Mouse (Mus musculus): ENCODE results near the gene Rhobtb3. TPM values are rescaled to one million over a fixed set of nuclear protein-coding genes. Genes with fewer than 3 reads are reported as not detected.
"Not testable (repeated sequence)": the region's sequence is repeated elsewhere in the genome, so short reads cannot be mapped to it uniquely, and the experiment has no call there.

Gene Rhobtb3
- polyA plus RNA-seq, 1 experiment from 2014 or later, result 44.0 TPM

- Histone ChIP-seq H3K4me3 (peak overlapping the region; percentile 87), H3K4me1 (peaks cover 14% of the 10 kb centered on the region), H3K4me2 (peak overlapping the region; percentile 70), H3K36me3 (peaks cover 2% of the 10 kb centered on the region; the same call in 1 of the 2 replicates), H3K27ac (peak overlapping the region; percentile 100), H3K9me3 (no peaks in the 10 kb centered on the region), H3K9ac (peak overlapping the region; percentile 94), H3K27me3 (no peaks in the 10 kb centered on the region)
- WGBS, result under 1% methylated on average over 7 of the region's 7 CpGs
- ATAC-seq (ENCODE audit: insufficient number of reproducible peaks, insufficient read depth, low FRiP score, low TSS enrichment, low read depth), result no peak
Measured at GRCm38 (mm10) chr13:75944044-75944820, 507 bp upstream of the Rhobtb3 start.

GRCm38 (mm10) chr13:75942731-75943130 is 994 bp downstream of the Rhobtb3 start:
- ATAC-seq (ENCODE audit: insufficient number of reproducible peaks, insufficient read depth, low FRiP score, low TSS enrichment, low read depth), result no peak
- no peaks in the 10 kb centered on the region for H3K9me3 ChIP-seq
- H3K4me1 ChIP-seq, result peaks cover 14% of the 10 kb centered on the region
- H3K27ac ChIP-seq, result peak overlapping the region; percentile 100
- H3K27me3 ChIP-seq, result no peaks in the 10 kb centered on the region
- peak overlapping the region; percentile 94 for H3K9ac ChIP-seq
- peak overlapping the region; percentile 70 for H3K4me2 ChIP-seq
- H3K36me3 ChIP-seq, result peaks cover 17% of the 10 kb centered on the region
- H3K4me3 ChIP-seq, result peak overlapping the region; percentile 87
- 0% methylated on average over 6 of the region's 6 CpGs for WGBS

DNA sequence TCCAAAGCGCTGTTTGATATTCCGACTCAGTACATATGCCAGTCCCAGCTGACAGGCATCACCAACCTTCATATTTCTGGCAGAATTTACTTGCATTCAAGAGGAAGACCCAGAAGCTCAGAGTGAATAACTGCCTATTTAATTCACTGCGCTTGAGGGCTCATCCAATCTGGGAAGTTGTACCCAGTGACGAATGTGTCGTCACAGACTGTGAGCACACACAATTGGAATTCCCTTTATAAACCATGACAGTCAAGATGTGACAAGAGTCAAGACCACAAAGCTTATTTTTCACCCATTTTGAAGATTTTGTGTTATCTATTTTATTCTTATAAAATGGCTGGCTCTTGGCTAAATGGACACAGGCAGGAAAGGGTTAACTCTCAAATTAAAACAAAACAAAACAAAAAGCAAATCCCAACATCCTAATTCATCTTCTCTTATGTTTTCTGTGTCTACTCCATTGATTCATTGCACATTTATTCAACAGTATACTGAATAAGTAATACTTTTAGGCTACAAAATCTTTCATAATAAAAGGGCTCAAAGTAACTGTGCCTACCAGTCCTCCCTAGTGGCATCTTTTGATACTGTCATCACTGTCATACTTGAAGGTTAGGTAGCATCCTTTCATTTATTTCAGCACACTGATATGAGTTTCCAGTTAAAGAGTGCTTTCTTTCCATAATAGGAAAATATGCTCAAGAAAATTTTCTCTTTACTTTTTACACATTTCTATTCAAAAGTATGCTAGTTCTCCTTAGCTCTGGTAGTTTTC is 2.0 kb downstream of the Rhobtb3 start:
- Histone ChIP-seq H3K9me3 (no peaks in the 10 kb centered on the region), H3K27ac (no peak overlapping the region), H3K4me3 (peak overlapping the region; percentile 28), H3K4me1 (peaks cover 14% of the 10 kb centered on the region), H3K9ac (no peak overlapping the region), H3K4me2 (peak overlapping the region; percentile 54), H3K27me3 (no peaks in the 10 kb centered on the region), H3K36me3 (peaks cover 21% of the 10 kb centered on the region)
- 79% methylated on average over 5 of the region's 5 CpGs for WGBS
- no peak for ATAC-seq (ENCODE audit: insufficient number of reproducible peaks, insufficient read depth, low FRiP score, low TSS enrichment, low read depth)

DNA sequence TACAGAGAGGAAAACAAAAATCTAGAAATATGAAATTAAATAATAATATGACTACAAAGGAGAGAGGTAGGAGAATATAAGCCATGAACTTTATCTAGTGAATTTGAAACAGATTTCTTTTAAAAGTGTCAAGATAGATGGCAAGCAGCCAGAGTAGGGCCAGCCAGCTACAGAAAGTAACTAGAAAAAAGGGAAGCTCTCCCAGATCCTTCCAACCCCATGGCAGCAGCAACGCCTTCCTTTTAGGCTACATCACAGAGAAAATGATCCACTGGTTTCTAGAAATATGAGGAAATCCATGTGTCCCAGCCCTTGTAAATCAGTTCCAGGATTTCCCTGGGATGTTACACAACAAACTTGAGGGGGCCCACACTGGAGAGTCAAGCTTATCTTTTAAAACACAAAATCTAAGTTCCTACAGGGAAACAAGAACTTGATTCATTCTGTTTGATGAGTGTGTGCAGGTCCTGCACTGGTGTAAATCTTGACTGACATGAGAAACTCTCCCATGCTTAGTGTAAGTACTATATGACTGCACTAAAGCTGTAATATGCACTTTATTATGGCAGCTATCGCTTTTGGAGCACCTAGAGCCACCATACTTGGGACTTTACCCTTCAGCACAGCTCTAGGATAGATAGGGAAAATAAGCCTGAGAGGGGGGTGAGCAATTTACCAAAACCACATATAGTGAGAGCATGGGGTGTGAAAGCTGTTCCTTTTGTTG is 2.8 kb downstream of the Rhobtb3 start:
- 62% methylated on average over 2 of the region's 2 CpGs for WGBS
- H3K36me3 ChIP-seq, result peaks cover 23% of the 10 kb centered on the region
- H3K27me3 ChIP-seq, result no peaks in the 10 kb centered on the region
- ATAC-seq (ENCODE audit: insufficient number of reproducible peaks, insufficient read depth, low FRiP score, low TSS enrichment, low read depth), result no peak
- H3K4me1 ChIP-seq, result peaks cover 14% of the 10 kb centered on the region
- H3K4me2 ChIP-seq, result peak overlapping the region; percentile 54
- H3K4me3 ChIP-seq, result 0 out of 2 replicates have a peak overlapping the region, but pooled peaks have one; percentile 28
- no peak overlapping the region for H3K9ac ChIP-seq
- H3K27ac ChIP-seq, result no peak overlapping the region
- H3K9me3 ChIP-seq, result no peaks in the 10 kb centered on the region

GRCm38 (mm10) chr13:75938866-75939265 is 4.9 kb downstream of the Rhobtb3 start:
- no peak for ATAC-seq (ENCODE audit: insufficient number of reproducible peaks, insufficient read depth, low FRiP score, low TSS enrichment, low read depth)
- Histone ChIP-seq H3K27ac (no peak overlapping the region), H3K4me2 (no peak overlapping the region), H3K4me1 (peaks cover 9% of the 10 kb centered on the region), H3K9ac (no peak overlapping the region), H3K4me3 (no peak overlapping the region), H3K36me3 (peaks cover 23% of the 10 kb centered on the region), H3K27me3 (no peaks in the 10 kb centered on the region), H3K9me3 (no peaks in the 10 kb centered on the region)
- WGBS, result 95% methylated on average over 5 of the region's 5 CpGs

DNA sequence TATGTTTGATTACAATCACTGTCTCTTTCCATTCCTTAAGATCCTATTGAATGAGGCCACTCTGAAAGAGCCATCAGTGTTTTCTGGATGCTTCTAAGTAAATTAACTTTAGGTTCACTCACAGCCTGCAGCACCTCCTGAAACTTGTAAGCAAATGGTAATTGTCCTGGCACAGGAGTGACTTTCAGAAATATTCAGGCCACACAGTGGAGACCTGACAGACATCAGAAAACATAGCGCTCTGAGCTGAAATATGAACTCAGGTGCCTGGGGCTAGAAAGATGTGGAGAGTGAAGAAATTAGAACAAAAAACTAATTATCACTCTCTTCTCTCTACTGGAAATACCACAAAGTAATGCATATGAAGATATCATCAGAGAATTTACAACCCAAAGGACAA is 10.4 kb downstream of the Rhobtb3 start:
- Histone ChIP-seq H3K4me1 (peaks cover 10% of the 10 kb centered on the region), H3K4me2 (no peak overlapping the region), H3K27me3 (no peaks in the 10 kb centered on the region), H3K9me3 (no peaks in the 10 kb centered on the region), H3K27ac (no peak overlapping the region), H3K36me3 (peaks cover 44% of the 10 kb centered on the region), H3K4me3 (no peak overlapping the region), H3K9ac (no peak overlapping the region)
- ATAC-seq (ENCODE audit: insufficient number of reproducible peaks, insufficient read depth, low FRiP score, low TSS enrichment, low read depth), result no peak
- 57% methylated on average over 1 of the region's 1 CpGs for WGBS

DNA sequence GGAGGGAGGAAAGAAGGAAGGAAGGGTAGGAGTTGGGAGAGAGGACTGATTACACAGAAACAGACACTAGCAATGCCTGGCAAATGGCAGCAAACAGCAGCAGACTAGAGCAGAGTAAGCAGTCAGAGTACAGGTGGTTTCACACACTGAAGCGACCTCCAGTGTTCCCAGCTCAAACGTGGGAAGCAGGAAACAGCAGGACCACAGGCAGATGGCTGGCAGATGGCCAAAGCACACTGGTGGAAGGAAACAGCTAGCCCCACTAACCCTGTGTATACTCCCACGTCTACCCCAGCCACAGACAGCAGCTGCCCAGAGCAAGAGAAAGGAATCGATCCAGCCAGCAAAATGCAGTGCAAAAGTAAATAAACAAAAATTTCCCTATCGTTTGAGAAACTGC is 12.7 kb downstream of the Rhobtb3 start:
- 0 out of 2 replicates have a peak, but pooled peaks have one; percentile 52 for ATAC-seq (ENCODE audit: insufficient number of reproducible peaks, insufficient read depth, low FRiP score, low TSS enrichment, low read depth)
- H3K9me3 ChIP-seq, result no peaks in the 10 kb centered on the region
- H3K27me3 ChIP-seq, result no peaks in the 10 kb centered on the region
- no peak overlapping the region for H3K4me2 ChIP-seq
- 29% methylated on average over 5 of the region's 5 CpGs for WGBS
- H3K4me1 ChIP-seq, result peaks cover 10% of the 10 kb centered on the region
- H3K9ac ChIP-seq, result no peak overlapping the region; the same call in 1 of the 2 replicates
- peaks cover 41% of the 10 kb centered on the region for H3K36me3 ChIP-seq
- H3K4me3 ChIP-seq, result no peak overlapping the region
- H3K27ac ChIP-seq, result no peak overlapping the region

DNA sequence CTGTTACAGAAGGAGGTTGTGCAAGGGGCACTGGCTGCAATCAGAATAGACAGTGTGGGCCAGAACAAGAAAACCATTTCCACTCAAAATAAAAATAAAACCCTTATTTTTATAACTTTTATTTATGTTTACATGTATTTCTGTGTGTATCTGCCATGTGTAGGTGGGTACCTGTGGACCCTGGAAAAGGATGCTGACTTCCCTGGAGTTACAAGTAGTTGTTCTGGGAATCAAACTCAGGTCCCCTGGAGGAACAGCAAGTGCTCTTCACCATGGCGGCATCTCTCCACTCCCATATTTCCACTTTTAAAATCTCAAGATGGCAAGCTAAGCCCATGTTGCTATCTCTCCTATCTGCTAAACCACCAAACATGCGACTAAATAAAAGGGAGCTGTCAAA is 13.1 kb downstream of the Rhobtb3 start:
- Histone ChIP-seq H3K4me1 (peaks cover 10% of the 10 kb centered on the region), H3K4me2 (no peak overlapping the region), H3K27me3 (no peaks in the 10 kb centered on the region), H3K36me3 (peaks cover 41% of the 10 kb centered on the region), H3K27ac (no peak overlapping the region), H3K4me3 (no peak overlapping the region), H3K9ac (no peak overlapping the region; the same call in 1 of the 2 replicates), H3K9me3 (no peaks in the 10 kb centered on the region)
- ATAC-seq (ENCODE audit: insufficient number of reproducible peaks, insufficient read depth, low FRiP score, low TSS enrichment, low read depth), result no peak
- 77% methylated on average over 2 of the region's 2 CpGs for WGBS

DNA sequence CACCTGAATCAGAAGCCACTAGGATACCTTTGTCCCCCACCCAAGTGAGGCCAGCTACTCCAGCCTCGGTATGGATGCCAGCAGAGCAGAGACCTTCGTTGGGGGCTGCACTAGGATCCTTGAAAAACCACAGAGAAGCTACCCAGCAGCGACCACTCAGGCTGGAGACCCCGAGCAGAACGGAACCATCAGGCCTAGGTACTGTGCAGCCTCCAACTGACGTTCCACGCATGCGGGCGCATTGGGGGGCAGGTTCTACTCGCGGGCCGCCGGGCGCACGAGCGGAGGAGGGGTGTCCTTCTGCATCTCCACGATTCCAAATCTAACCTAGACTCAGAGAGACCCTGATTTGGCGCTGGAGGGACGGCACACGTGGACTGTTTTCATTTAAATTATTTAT is 13.7 kb downstream of the Rhobtb3 start:
- no peak for ATAC-seq (ENCODE audit: insufficient number of reproducible peaks, insufficient read depth, low FRiP score, low TSS enrichment, low read depth)
- H3K27ac ChIP-seq, result no peak overlapping the region
- no peak overlapping the region for H3K4me2 ChIP-seq
- H3K27me3 ChIP-seq, result no peaks in the 10 kb centered on the region
- 95% methylated on average over 20 of the region's 20 CpGs for WGBS
- no peaks in the 10 kb centered on the region for H3K9me3 ChIP-seq
- peaks cover 10% of the 10 kb centered on the region for H3K4me1 ChIP-seq
- no peak overlapping the region for H3K4me3 ChIP-seq
- no peak overlapping the region for H3K9ac ChIP-seq
- peaks cover 41% of the 10 kb centered on the region for H3K36me3 ChIP-seq

DNA sequence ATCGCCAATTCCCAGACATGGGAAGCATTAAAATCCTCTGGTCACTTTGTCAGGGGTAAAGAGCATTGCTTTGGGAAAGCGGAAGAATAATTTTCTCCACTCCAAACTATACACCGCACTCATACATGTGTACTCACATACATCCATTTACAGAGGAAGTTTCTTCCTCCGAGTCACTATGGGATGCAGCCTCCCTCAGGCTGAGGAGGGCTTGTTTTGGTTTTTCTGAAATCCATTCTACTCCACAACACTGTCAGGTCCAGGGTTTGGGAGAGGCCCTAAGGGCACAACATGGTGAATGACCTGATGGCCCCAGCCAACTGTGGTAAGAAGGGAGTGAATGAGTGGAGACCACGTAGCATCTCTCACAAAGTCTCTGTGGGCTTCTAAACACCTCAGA is 14.7 kb downstream of the Rhobtb3 start:
- not testable (repeated sequence) for H3K27ac ChIP-seq; H3K4me1 ChIP-seq; H3K4me3 ChIP-seq; H3K9ac ChIP-seq; H3K27me3 ChIP-seq; H3K9me3 ChIP-seq; ATAC-seq (ENCODE audit: insufficient number of reproducible peaks, insufficient read depth, low FRiP score, low TSS enrichment, low read depth); H3K4me2 ChIP-seq
- WGBS, result 93% methylated on average over 5 of the region's 5 CpGs
- peaks cover 41% of the 10 kb centered on the region for H3K36me3 ChIP-seq

GRCm38 (mm10) chr13:75927951-75928350 is 15.8 kb downstream of the Rhobtb3 start:
- no peak overlapping the region for H3K9ac ChIP-seq

More at GRCm38 (mm10) chr13:75927951-75928350, 15.8 kb downstream of the Rhobtb3 start:
- Histone ChIP-seq H3K9me3 (no peaks in the 10 kb centered on the region), H3K27me3 (no peaks in the 10 kb centered on the region), H3K27ac (no peak overlapping the region), H3K4me2 (no peak overlapping the region), H3K4me3 (no peak overlapping the region), H3K4me1 (peaks cover 10% of the 10 kb centered on the region), H3K36me3 (peaks cover 41% of the 10 kb centered on the region)
- ATAC-seq (ENCODE audit: insufficient number of reproducible peaks, insufficient read depth, low FRiP score, low TSS enrichment, low read depth), result no peak
